Mouse (Mus musculus) stomach, embryonic 14.5 days (tissue): ENCODE results near the gene Trmt112. TPM values are rescaled to one million over a fixed set of nuclear protein-coding genes. Genes with fewer than 3 reads are reported as not detected.
A peak's percentile ranks its signal among the peaks of the same experiment; 100 is the strongest.

Source experiments
- ATAC-seq: fragments of 200-750 bp; cut with Nextera tagmentation; 2 replicates; pipeline ENCODE4 v1.8.0; 2017; ENCODE audit warnings: low read depth, moderate TSS enrichment; ENCODE audit not compliant: insufficient number of reproducible peaks, insufficient read depth, low FRiP score
- H3K27ac ChIP-seq: fragments of 300-500 bp; sonication (generic); 2 replicates; pipeline ENCODE4 v1.5.1; 2014; ENCODE audit warnings: mild to moderate bottlenecking, low read length, moderate library complexity, mixed read lengths
- H3K27me3 ChIP-seq: fragments of 300-500 bp; sonication (generic); 2 replicates; pipeline ENCODE4 v1.6.1; 2014; ENCODE audit warnings: low read length, control low read depth, mixed read lengths; ENCODE audit not compliant: control insufficient read depth, insufficient read depth
- H3K36me3 ChIP-seq: fragments of 300-500 bp; sonication (generic); 2 replicates; pipeline ENCODE4 v1.6.1; 2014; ENCODE audit warnings: mild to moderate bottlenecking, control low read depth, low read length, moderate library complexity, mixed read lengths; ENCODE audit not compliant: control insufficient read depth, insufficient read depth
- H3K4me1 ChIP-seq: fragments of 300-500 bp; sonication (generic); 2 replicates; pipeline ENCODE4 v1.6.1; 2014; ENCODE audit warnings: low read length, control low read depth, mixed read lengths; ENCODE audit not compliant: control insufficient read depth, insufficient read depth
- H3K4me2 ChIP-seq: fragments of 300-500 bp; sonication (generic); replicated peaks from 2 replicates; pipeline ENCODE4 v1.6.1; 2014; ENCODE audit warnings: low read depth, low read length, control low read depth
- H3K4me3 ChIP-seq: fragments of 300-500 bp; sonication (generic); 2 replicates; pipeline ENCODE4 v1.5.1; 2014; ENCODE audit warnings: low read depth, low read length, control low read depth
- H3K9ac ChIP-seq: fragments of 300-500 bp; sonication (generic); replicated peaks from 2 replicates; pipeline ENCODE4 v1.6.1; 2014; ENCODE audit warnings: low read depth, mild to moderate bottlenecking, control low read depth, low read length, moderate library complexity, mixed read lengths
- H3K9me3 ChIP-seq: fragments of 300-500 bp; sonication (generic); 2 replicates; pipeline ENCODE4 v1.6.1; 2016; ENCODE audit warnings: low read depth, low read length, control low read depth; ENCODE audit not compliant: control insufficient read depth
- WGBS: fragments of 180-500 bp; shearing (Covaris S2); extraction: QIAGEN DNeasy Blood & Tissue Kit; methylation state at CpG from one replicate; pipeline ENCODE4 v1.1.7; 2014; 5-methylcytosine and 5-hydroxymethylcytosine counted together
- polyA plus RNA-seq: library from polyadenylated mRNA; unstranded; fragments of >200 nt; fragmentation: Nextera tagmentation; extraction: Ambion mirVana; gene quantifications from 2 replicates; pipeline ENCODE4 v1.2.1, GENCODE M21; 2014

Gene Trmt112
- polyA plus RNA-seq, 1 experiment from 2014 or later: 158 TPM

GRCm38 (mm10) chr19:6936299-6936698, 26.8 kb downstream of the Trmt112 start:
- WGBS: 25% methylated on average over 3 of the region's 3 CpGs
- H3K4me3 ChIP-seq: no peak overlapping the region
- H3K4me2 ChIP-seq: no peak overlapping the region
- H3K36me3 ChIP-seq: no peaks in the 10 kb centered on the region
- H3K9me3 ChIP-seq: no peaks in the 10 kb centered on the region
- peaks cover 39% of the 10 kb centered on the region for H3K27me3 ChIP-seq
- ATAC-seq: no peak
- H3K27ac ChIP-seq: no peak overlapping the region
- H3K4me1 ChIP-seq: peaks cover 18% of the 10 kb centered on the region; the same call in 1 of the 2 replicates
- H3K9ac ChIP-seq: no peak overlapping the region

- no peak overlapping the region for H3K27ac ChIP-seq
- WGBS: 79% methylated on average over 16 of the region's 16 CpGs
- H3K27me3 ChIP-seq: peaks cover 26% of the 10 kb centered on the region
- no peak overlapping the region for H3K4me2 ChIP-seq
- H3K4me3 ChIP-seq: no peak overlapping the region
- no peak for ATAC-seq
- H3K4me1 ChIP-seq: peaks cover 19% of the 10 kb centered on the region; the same call in 1 of the 2 replicates
- H3K9me3 ChIP-seq: no peaks in the 10 kb centered on the region
- H3K9ac ChIP-seq: no peak overlapping the region
- no peaks in the 10 kb centered on the region for H3K36me3 ChIP-seq
These were observed 28.3 kb downstream of the Trmt112 start for GRCm38 (mm10) chr19:6937541-6938465.

GRCm38 (mm10) chr19:6939106-6940002, 29.9 kb downstream of the Trmt112 start:
- Histone ChIP-seq H3K27ac (no peak overlapping the region), H3K9me3 (no peaks in the 10 kb centered on the region), H3K36me3 (no peaks in the 10 kb centered on the region; the same call in 1 of the 2 replicates), H3K9ac (no peak overlapping the region), H3K4me3 (no peak overlapping the region), H3K4me2 (no peak overlapping the region), H3K27me3 (peaks cover 14% of the 10 kb centered on the region), H3K4me1 (peaks cover 12% of the 10 kb centered on the region; the same call in 1 of the 2 replicates)
- ATAC-seq: no peak
- WGBS: 91% methylated on average over 20 of the region's 20 CpGs

GRCm38 (mm10) chr19:6940396-6941351, 31.2 kb downstream of the Trmt112 start:
- H3K9me3 ChIP-seq: no peaks in the 10 kb centered on the region
- no peak overlapping the region; the same call in 1 of the 2 replicates for H3K27ac ChIP-seq
- H3K9ac ChIP-seq: peak overlapping the region; percentile 82; the same call in 1 of the 2 replicates
- 20% methylated on average over 29 of the region's 29 CpGs for WGBS
- no peak; the same call in 1 of the 2 replicates for ATAC-seq
- H3K27me3 ChIP-seq: peaks cover 6% of the 10 kb centered on the region; the same call in 1 of the 2 replicates
- H3K4me3 ChIP-seq: peak overlapping the region; percentile 85
- peaks cover 11% of the 10 kb centered on the region; the same call in 1 of the 2 replicates for H3K4me1 ChIP-seq
- peak overlapping the region; percentile 99 for H3K4me2 ChIP-seq
- H3K36me3 ChIP-seq: no peaks in the 10 kb centered on the region; the same call in 1 of the 2 replicates

- Histone ChIP-seq H3K27ac (peak within 1 kb of the TSS; percentile 98), H3K27me3 (no peaks in the 10 kb centered on the region), H3K4me2 (peak within 1 kb of the TSS; percentile 99), H3K9me3 (no peaks in the 10 kb centered on the region), H3K4me3 (peak within 1 kb of the TSS; percentile 85), H3K4me1 (peaks cover 11% of the 10 kb centered on the region; the same call in 1 of the 2 replicates), H3K36me3 (no peaks in the 10 kb centered on the region; the same call in 1 of the 2 replicates), H3K9ac (peak within 1 kb of the TSS; percentile 82)
- peak; percentile 79 for ATAC-seq
- under 1% methylated on average over 83 of the region's 83 CpGs for WGBS
These were observed 32.1 kb downstream of the Trmt112 start, which contains the start of gene Bad for GRCm38 (mm10) chr19:6941372-6942248. Gene Bad, plus strand, starts transcription at chr19:6941861.

GRCm38 (mm10) chr19:6942249-6942691, 32.8 kb downstream of the Trmt112 start, which contains the start of gene Gpr137:
Gene Gpr137, minus strand, starts transcription at chr19:6942480.
- H3K36me3 ChIP-seq: no peaks in the 10 kb centered on the region; the same call in 1 of the 2 replicates
- H3K4me1 ChIP-seq: peaks cover 11% of the 10 kb centered on the region; the same call in 1 of the 2 replicates
- H3K27ac ChIP-seq: peak within 1 kb of the TSS; percentile 98
- peak within 1 kb of the TSS; percentile 85 for H3K4me3 ChIP-seq
- peak; percentile 91 for ATAC-seq
- H3K27me3 ChIP-seq: no peaks in the 10 kb centered on the region
- under 1% methylated on average over 27 of the region's 27 CpGs for WGBS
- peak within 1 kb of the TSS; percentile 99 for H3K4me2 ChIP-seq
- H3K9me3 ChIP-seq: no peaks in the 10 kb centered on the region
- peak within 1 kb of the TSS; percentile 82 for H3K9ac ChIP-seq

GRCm38 (mm10) chr19:6942764-6943163, 33.3 kb downstream of the Trmt112 start:
- WGBS: 27% methylated on average over 5 of the region's 5 CpGs
- Histone ChIP-seq H3K4me3 (peak overlapping the region; percentile 85), H3K27ac (peak overlapping the region; percentile 98), H3K27me3 (no peaks in the 10 kb centered on the region), H3K4me2 (peak overlapping the region; percentile 99), H3K36me3 (no peaks in the 10 kb centered on the region; the same call in 1 of the 2 replicates), H3K9ac (peak overlapping the region; percentile 82), H3K9me3 (no peaks in the 10 kb centered on the region), H3K4me1 (peaks cover 11% of the 10 kb centered on the region; the same call in 1 of the 2 replicates)
- ATAC-seq: no peak; the same call in 1 of the 2 replicates
